Mouse (Mus musculus): ENCODE measurements around the gene Defa23. TPM values are rescaled to one million over a fixed set of nuclear protein-coding genes. Genes with fewer than 3 reads are reported as not detected.
"Not testable (repeated sequence)": the region's sequence is repeated elsewhere in the genome, so short reads cannot be mapped to it uniquely, and the experiment has no call there.

Defa23 gene
- total RNA-seq (2012; rRNA removed), result not detected in 2 replicates
- not detected for polyA plus RNA-seq (2012; ENCODE audit: insufficient read depth in 1 of 2, insufficient read length in 2 of 2, low read depth in 1 of 2, low replicate concordance in 2 of 2, missing spikeins in 1 of 2)

DNA sequence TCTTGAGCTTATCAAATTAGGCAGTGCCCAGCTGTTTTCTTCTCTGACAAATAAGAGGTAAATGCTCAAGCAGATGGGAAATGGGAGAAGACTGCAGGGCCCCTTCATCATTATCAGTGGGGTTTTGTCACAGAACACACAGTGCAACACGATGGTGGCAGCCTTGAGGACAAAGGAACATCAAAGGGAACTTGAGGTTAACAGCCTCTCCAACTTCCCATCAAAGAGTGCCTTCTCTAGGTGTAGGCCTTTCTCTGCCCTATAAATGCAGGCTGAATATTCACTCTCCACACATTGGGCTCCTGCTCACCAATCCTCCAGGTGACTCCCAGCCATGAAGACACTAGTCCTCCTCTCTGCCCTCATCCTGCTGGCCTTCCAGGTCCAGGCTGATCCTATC, at the start of gene Defa23:
Gene Defa23, plus strand, starts transcription at position 301 of the 400 bp plus-strand sequence.
- H3K4me1 ChIP-seq (ENCODE audit: control insufficient read depth in 1 of 2, insufficient read depth in 2 of 2, low read length in 2 of 2); H3K27ac ChIP-seq (ENCODE audit: control insufficient read depth, low read depth, low read length); H3K27me3 ChIP-seq (ENCODE audit: control insufficient read depth in 1 of 2, insufficient read depth in 2 of 2, low read length in 2 of 2); H3K4me3 ChIP-seq (ENCODE audit: control insufficient read depth in 1 of 2, insufficient read depth in 1 of 2, low read depth in 2 of 2, low read length in 2 of 2); DNase-seq (ENCODE audit: low read depth, low spot score); H3K79me2 ChIP-seq (ENCODE audit: control insufficient read depth, insufficient read depth, low read length, poor library complexity); H3K9me3 ChIP-seq (replicated peaks; ENCODE audit: insufficient read depth, low read length); H3K9ac ChIP-seq (ENCODE audit: control insufficient read depth, low read depth, low read length, poor library complexity, severe bottlenecking); H3K36me3 ChIP-seq (ENCODE audit: control insufficient read depth in 1 of 2, insufficient read depth in 2 of 2, low read length in 2 of 2): not testable (repeated sequence)

- Histone ChIP-seq H3K9ac (ENCODE audit: control insufficient read depth, low read depth, low read length, poor library complexity, severe bottlenecking) (no peak overlapping the region), H3K27me3 (ENCODE audit: control insufficient read depth in 1 of 2, insufficient read depth in 2 of 2, low read length in 2 of 2) (no peaks in the 10 kb centered on the region), H3K4me1 (ENCODE audit: control insufficient read depth in 1 of 2, insufficient read depth in 2 of 2, low read length in 2 of 2) (no peaks in the 10 kb centered on the region), H3K9me3 (replicated peaks; ENCODE audit: insufficient read depth, low read length) (no peaks in the 10 kb centered on the region), H3K4me3 (ENCODE audit: control insufficient read depth in 1 of 2, insufficient read depth in 1 of 2, low read depth in 2 of 2, low read length in 2 of 2) (no peak overlapping the region), H3K79me2 (ENCODE audit: control insufficient read depth, insufficient read depth, low read length, poor library complexity) (no peaks in the 10 kb centered on the region), H3K36me3 (ENCODE audit: control insufficient read depth in 1 of 2, insufficient read depth in 2 of 2, low read length in 2 of 2) (no peaks in the 10 kb centered on the region), H3K27ac (ENCODE audit: control insufficient read depth, low read depth, low read length) (no peak overlapping the region)
- TF ChIP-seq MYC (IDR thresholded peaks at IDR 0.05; ENCODE audit: low read depth, low read length) (no peak), E2F4 (IDR thresholded peaks at IDR 0.05; ENCODE audit: borderline replicate concordance, low read depth, low read length) (no peak), RAD21 (IDR thresholded peaks at IDR 0.05; ENCODE audit: low read depth, low read length) (no peak), BHLHE40 (IDR thresholded peaks at IDR 0.05; ENCODE audit: borderline replicate concordance, low read depth, low read length) (no peak), POLR2AphosphoS5 (IDR thresholded peaks at IDR 0.05; ENCODE audit: borderline replicate concordance, low read depth, low read length) (no peak), ZC3H11A (IDR thresholded peaks at IDR 0.05; ENCODE audit: low read depth, low read length) (no peak), TCF12 (IDR thresholded peaks at IDR 0.05; ENCODE audit: low read depth, low read length) (no peak), ETS1 (IDR thresholded peaks at IDR 0.05; ENCODE audit: low read depth, low read length) (no peak), POLR2AphosphoS2 (IDR thresholded peaks at IDR 0.05; ENCODE audit: low read length) (no peak), NRF1 (IDR thresholded peaks at IDR 0.05; ENCODE audit: insufficient read depth, low read depth, low read length, poor library complexity, severe bottlenecking) (no peak), CTCF (IDR thresholded peaks at IDR 0.05 in 2 of 3, conservative IDR thresholded peaks at IDR 0.05 in 1 of 3; ENCODE audit: control insufficient read depth in 1 of 3, insufficient read depth in 1 of 3, low read depth in 2 of 3, low read length in 3 of 3, poor library complexity in 1 of 3, severe bottlenecking in 1 of 3) (no peak), ZNF384 (IDR thresholded peaks at IDR 0.05; ENCODE audit: low read depth, low read length) (no peak), MYB (IDR thresholded peaks at IDR 0.05; ENCODE audit: low read depth, low read length) (no peak), MAX (IDR thresholded peaks at IDR 0.05; ENCODE audit: low read length) (no peak), GABPA (IDR thresholded peaks at IDR 0.05; ENCODE audit: low read depth, low read length) (no peak), SMC3 (IDR thresholded peaks at IDR 0.05; ENCODE audit: low read depth, low read length) (no peak), GATA1 (IDR thresholded peaks at IDR 0.05; ENCODE audit: low read depth, low read length) (no peak), RCOR1 (IDR thresholded peaks at IDR 0.05; ENCODE audit: low read depth, low read length) (no peak), CHD2 (IDR thresholded peaks at IDR 0.05; ENCODE audit: low read length) (no peak)
- DNase-seq (ENCODE audit: low read depth, low spot score), result no peak
These were observed 48.0 kb upstream of the Defa23 start for GRCm38 (mm10) chr8:21006801-21007200.
